Mouse (Mus musculus) c-Kit-positive CD71-positive TER-119-positive erythroid progenitor cells, embryonic 14.5 days (primary cell): ENCODE data around the gene Nfatc2.

ENCODE experiments used
- DNase-seq: peaks from one replicate; pipeline ENCODE4 v3.0.0-alpha.2; 2013; ENCODE audit warnings: low spot score

The Nfatc2 gene

GRCm38 (mm10) chr2:168579109-168579508, 22.3 kb downstream of the Nfatc2 start:
- no peak for DNase-seq

GRCm38 (mm10) chr2:168578132-168578531, 23.3 kb downstream of the Nfatc2 start:
- DNase-seq: no peak

- DNase-seq: no peak
Observed at GRCm38 (mm10) chr2:168577381-168577780, 24.1 kb downstream of the Nfatc2 start.

DNA sequence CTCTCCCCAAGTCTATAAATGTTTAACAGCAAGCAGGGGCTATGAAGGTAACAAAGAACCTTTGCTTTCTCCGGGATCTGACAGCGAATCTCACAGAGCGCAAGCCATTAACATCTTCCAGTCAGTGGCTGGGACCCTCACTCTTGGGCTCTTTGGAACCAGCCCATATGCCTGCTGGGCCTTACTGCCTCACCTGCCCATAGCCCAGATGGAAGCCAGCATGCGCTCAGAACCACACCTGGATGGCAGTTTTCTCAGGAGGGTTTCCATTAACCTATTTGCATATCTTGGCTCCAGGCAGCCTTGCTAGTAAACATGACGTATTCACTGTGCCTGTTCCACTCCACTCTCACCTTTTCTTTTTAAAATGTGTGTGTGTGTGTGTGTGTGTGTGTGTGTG, 25.6 kb downstream of the Nfatc2 start:
- DNase-seq: no peak

GRCm38 (mm10) chr2:168574934-168575333, 26.5 kb downstream of the Nfatc2 start:
- DNase-seq: no peak

DNA sequence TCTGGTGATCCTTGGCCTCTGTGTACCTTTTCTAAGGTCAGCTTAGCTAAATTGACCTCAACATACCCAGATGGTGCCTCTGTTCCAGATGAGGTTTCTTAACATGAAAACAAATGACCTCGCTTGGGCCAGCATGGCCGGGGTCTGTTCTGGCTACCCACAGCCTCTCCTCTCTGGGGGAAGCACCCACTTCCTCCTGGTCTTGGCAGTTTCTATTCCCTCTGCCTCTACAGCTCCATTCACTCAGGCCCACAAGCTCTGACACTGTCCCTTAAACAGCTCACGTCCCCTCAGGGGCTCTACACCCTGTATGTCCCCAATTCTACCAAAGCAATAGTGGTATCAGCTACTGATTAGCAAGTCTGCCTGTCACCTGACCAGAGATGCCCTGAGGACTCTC, 27.6 kb downstream of the Nfatc2 start:
- no peak for DNase-seq

GRCm38 (mm10) chr2:168571241-168571640, 30.2 kb downstream of the Nfatc2 start:
- no peak for DNase-seq

DNA sequence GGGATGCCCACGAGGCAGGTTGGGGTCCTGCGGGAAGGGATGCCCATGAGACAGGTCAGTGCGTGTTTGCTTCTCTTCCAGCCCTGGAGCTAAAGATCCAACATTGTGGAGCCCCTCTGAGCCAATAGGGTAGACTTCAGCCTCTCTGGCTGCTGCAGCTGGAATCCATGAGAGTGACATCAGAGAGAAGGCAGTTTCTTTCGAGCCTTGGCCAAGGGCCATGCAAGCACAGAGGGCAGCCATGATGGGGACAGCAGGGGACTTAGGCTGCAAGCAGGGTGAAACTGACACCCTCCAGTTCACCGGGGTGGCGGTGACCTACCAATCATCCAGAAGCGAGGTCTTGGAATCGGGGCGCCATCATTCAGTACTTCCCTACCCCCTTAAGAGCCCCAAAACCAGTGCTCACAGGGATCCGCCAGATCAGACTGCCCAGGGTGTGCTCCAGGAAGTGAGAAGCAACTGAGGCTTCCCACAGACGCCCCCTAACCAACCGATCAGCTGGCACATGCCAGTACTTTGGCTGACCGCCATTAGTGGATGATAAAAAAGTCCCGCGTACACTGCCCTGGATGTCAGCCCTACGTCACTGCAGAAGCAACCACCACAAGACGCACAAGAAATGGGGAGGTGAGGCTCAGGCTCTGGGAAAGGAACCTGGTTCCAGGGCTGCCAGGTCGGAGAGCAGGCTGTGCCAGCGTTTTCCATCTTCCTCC, 35.8 kb downstream of the Nfatc2 start:
- no peak for DNase-seq

GRCm38 (mm10) chr2:168563184-168563583, 38.3 kb downstream of the Nfatc2 start:
- no peak for DNase-seq

DNA sequence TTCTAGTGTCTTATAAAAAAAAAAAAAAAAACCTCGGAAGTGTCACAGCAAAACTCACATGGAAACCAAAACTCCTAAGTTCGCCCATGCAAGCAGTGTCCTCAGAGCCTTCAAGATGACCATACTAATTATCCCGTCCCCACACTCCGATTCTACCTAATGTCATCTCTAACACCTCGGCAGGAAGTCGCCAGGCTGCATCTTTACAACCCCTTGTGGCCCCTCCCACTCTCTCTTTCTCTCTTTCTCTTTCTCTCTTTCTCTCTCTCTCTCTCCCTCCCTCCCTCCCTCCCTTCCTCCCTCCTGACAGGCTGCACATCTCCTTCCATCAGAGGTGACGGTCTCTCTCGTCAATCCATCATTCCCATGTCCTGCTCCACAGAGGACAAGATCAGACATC, 44.4 kb downstream of the Nfatc2 start:
- no peak for DNase-seq

- DNase-seq: no peak
Observed at GRCm38 (mm10) chr2:168555897-168556670, 45.4 kb downstream of the Nfatc2 start.

DNA sequence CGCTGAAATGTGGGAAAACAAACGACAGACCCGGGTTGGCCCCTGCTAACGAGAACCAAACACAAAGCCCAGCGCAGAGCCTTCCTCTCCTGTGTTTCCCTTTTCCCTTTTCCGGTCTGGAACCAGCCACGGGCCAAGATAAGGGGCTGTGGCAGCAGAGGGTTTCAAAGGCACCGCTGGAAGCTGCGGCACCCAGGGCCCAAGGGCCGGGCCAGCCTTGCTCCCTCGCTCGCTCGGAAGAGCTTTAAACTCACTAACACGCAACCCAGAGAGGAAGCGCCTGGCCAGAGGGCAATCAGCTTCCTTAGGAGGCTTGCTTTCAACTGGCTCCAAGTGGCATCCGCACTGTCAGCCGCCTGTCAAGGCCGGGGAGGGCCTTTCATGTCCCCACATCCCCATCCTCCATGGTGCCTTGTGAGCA, 47.9 kb downstream of the Nfatc2 start:
- no peak for DNase-seq

DNA sequence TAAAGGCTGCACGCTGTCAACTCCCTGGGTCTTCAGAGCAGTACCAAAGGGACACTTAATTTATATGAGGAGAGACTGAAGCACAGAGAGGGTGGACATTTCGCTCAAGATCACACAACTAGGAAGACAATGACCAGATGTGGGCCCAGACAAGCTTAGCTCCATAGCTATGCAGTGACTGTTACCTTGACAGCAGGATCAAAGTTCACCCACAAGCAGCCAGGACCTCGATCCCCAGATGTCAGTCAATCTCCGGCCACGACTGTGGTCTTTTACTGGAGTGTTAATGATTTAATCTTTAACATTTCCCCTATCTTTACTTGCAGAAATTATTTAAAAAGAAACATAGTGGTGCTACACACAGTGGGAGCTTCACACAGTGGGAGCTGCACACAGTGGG, 49.1 kb downstream of the Nfatc2 start:
- DNase-seq: no peak

DNA sequence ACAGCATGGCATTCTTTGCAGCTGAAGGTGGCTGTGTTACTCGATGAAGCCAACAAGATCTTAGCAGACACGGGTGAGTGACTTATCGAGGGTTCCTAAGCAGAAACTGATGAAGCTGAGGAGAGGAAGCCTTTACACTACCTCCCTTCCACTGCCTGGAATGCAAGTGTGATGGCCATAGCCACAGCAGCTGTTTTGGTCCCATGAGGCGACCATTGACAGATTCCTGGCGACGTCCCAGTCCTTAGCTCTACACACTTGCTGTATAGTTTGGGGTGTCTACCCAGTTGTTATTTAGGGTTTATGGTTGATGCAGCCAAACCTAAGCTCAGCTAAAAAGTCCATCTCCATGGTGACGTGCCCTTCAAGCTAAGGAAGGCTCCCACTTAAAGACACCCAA, 50.2 kb downstream of the Nfatc2 start:
- no peak for DNase-seq

- no peak for DNase-seq
Observed at GRCm38 (mm10) chr2:168549326-168549725, 52.1 kb downstream of the Nfatc2 start.

DNA sequence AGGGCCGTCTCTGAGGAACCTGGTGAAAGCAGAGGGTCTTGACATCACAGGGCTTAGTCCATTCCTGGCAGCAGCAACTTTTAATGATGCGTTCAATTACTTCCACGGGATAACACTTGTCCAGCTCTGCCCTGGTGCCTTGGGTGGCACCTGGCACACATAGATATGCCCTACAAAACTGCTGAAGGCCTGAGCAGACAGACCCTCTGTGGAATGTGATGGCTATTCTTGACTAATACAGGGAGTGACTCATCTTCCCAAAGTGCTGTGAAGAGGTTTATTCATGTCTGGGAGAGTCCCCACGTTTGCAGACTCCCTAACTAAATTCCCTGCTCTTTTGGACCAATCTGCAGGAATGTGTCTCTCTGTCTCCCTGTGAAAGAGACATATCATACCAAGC, 53.4 kb downstream of the Nfatc2 start:
- no peak for DNase-seq

DNA sequence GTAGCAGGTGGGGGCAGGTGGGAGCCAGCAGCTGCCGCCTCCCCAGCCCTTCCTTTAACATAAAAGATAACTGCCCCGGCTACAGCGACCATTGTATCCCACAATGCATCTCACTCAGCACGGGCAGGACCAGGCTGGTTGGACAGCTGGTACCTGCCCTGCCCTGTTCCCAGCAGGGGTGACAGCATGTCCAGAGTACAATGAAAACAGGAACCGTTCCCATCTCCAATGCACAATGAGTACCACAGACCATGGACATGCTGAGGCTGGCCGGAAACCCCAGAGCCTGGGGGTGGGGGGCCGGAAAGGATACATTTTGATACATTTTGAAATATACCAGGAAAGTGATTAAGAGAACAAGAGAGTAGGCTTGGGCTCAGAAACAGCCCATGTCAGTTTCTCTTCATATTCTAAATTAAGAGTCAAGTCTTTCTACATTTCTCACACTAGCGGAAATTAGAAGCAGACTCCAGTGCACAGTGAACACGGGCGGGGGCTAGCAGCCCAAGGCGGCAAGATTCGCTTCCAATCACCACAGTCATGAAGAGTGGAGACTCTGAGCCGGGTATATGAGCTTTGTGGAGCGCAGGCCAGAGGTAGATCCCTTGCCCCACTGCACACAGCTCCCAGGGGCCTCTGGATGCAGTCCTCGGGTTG, 55.4 kb downstream of the Nfatc2 start:
- DNase-seq: no peak

DNA sequence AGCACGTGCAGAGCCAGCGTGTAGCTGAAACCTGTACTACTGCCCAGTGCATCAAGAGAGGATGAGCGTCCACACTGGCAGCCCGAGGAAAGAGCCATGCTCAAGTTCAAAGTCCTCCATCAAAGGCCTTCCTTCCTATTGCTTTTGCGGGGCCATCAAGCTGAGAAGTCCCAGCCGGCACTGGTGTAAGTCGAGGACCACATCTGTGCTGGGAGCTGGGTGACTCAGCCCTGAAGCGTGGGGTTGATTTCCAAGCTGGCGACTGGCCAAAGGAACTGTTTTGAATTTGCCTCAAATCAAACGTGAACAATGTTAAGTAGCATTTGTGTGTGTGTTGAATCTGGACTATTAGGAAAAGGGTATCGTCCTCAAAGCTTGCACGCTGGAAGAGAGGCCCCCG, 57.4 kb downstream of the Nfatc2 start:
- no peak for DNase-seq

DNA sequence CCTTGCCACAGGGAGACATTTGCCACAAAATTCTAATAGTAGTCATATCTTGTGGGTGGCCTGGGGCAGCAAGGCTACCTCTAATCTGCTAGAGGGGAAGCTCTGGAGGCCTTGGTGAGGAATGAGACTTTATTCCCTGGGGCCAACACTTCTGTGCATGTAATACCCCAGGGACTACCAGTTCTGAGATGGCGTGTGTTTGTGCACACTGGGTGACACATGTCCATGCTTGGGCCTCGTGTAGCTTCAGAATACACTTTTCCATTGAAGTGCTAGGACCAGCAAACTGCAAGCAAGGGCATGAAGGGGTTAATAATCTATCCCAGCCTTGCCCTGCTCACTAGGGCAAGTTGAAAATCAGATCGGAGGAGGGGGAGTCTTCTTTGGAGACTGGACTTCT, 58.4 kb downstream of the Nfatc2 start:
- DNase-seq: no peak

DNA sequence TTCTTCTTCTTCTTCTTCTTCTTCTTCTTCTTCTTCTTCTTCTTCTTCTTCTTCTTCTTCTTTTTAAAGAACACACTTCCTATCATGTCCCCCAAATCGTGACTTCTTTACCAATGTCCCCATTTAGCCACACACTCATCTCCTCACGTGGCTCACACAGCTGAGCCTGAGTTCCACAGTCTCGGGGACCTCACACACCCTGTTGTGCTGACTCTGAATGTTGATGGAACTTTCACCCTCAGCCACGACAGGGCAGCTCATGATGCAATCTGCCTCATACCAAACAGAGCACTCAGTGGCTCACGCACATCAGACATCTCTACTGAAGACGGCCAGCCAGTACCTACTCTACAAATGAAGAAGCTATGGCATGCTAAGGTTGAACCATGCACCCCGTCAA, 60.2 kb downstream of the Nfatc2 start:
- DNase-seq: no peak

- no peak for DNase-seq
Observed at GRCm38 (mm10) chr2:168539594-168540222, 61.7 kb downstream of the Nfatc2 start.

DNA sequence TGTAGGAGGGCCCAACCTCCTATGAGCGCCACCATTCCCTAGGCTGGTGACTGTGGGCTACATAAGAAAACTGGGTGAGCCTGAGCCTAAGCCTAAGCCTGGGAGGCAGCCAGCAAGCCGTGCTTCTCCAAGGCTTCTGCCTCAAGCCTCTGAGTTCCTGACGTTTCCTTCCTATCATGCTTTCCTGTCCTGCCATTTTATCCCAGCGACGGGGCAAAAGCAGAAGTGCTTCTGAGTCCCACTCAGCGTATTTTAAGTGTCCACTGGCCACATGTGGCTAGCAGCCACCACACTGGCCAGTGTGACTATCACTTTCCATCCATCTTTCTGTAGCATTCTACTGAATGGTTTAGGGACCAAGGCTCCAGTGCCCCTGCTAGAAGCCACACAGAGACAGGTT, 62.4 kb downstream of the Nfatc2 start:
- no peak for DNase-seq
